Mouse (Mus musculus) stomach, embryonic 14.5 days (tissue): Measurements from ENCODE around the gene Adamts14. TPM values are rescaled to one million over a fixed set of nuclear protein-coding genes. Genes with fewer than 3 reads are reported as not detected.

ENCODE experiments used
- ATAC-seq: fragments of 200-750 bp; cut with Nextera tagmentation; 2 replicates; pipeline ENCODE4 v1.8.0; 2017; ENCODE audit warnings: low read depth, moderate TSS enrichment; ENCODE audit not compliant: insufficient number of reproducible peaks, insufficient read depth, low FRiP score
- H3K27ac ChIP-seq: fragments of 300-500 bp; sonication (generic); 2 replicates; pipeline ENCODE4 v1.5.1; 2014; ENCODE audit warnings: mild to moderate bottlenecking, low read length, moderate library complexity, mixed read lengths
- H3K27me3 ChIP-seq: fragments of 300-500 bp; sonication (generic); 2 replicates; pipeline ENCODE4 v1.6.1; 2014; ENCODE audit warnings: low read length, control low read depth, mixed read lengths; ENCODE audit not compliant: control insufficient read depth, insufficient read depth
- H3K36me3 ChIP-seq: fragments of 300-500 bp; sonication (generic); 2 replicates; pipeline ENCODE4 v1.6.1; 2014; ENCODE audit warnings: mild to moderate bottlenecking, control low read depth, low read length, moderate library complexity, mixed read lengths; ENCODE audit not compliant: control insufficient read depth, insufficient read depth
- H3K4me1 ChIP-seq: fragments of 300-500 bp; sonication (generic); 2 replicates; pipeline ENCODE4 v1.6.1; 2014; ENCODE audit warnings: low read length, control low read depth, mixed read lengths; ENCODE audit not compliant: control insufficient read depth, insufficient read depth
- H3K4me2 ChIP-seq: fragments of 300-500 bp; sonication (generic); replicated peaks from 2 replicates; pipeline ENCODE4 v1.6.1; 2014; ENCODE audit warnings: low read depth, low read length, control low read depth
- H3K4me3 ChIP-seq: fragments of 300-500 bp; sonication (generic); 2 replicates; pipeline ENCODE4 v1.5.1; 2014; ENCODE audit warnings: low read depth, low read length, control low read depth
- H3K9ac ChIP-seq: fragments of 300-500 bp; sonication (generic); replicated peaks from 2 replicates; pipeline ENCODE4 v1.6.1; 2014; ENCODE audit warnings: low read depth, mild to moderate bottlenecking, control low read depth, low read length, moderate library complexity, mixed read lengths
- H3K9me3 ChIP-seq: fragments of 300-500 bp; sonication (generic); 2 replicates; pipeline ENCODE4 v1.6.1; 2016; ENCODE audit warnings: low read depth, low read length, control low read depth; ENCODE audit not compliant: control insufficient read depth
- WGBS: fragments of 180-500 bp; shearing (Covaris S2); extraction: QIAGEN DNeasy Blood & Tissue Kit; methylation state at CpG from one replicate; pipeline ENCODE4 v1.1.7; 2014; 5-methylcytosine and 5-hydroxymethylcytosine counted together
- polyA plus RNA-seq: library from polyadenylated mRNA; unstranded; fragments of >200 nt; fragmentation: Nextera tagmentation; extraction: Ambion mirVana; gene quantifications from 2 replicates; pipeline ENCODE4 v1.2.1, GENCODE M21; 2014

Adamts14 gene
- polyA plus RNA-seq, 1 experiment from 2014 or later, result 1.4 TPM

DNA sequence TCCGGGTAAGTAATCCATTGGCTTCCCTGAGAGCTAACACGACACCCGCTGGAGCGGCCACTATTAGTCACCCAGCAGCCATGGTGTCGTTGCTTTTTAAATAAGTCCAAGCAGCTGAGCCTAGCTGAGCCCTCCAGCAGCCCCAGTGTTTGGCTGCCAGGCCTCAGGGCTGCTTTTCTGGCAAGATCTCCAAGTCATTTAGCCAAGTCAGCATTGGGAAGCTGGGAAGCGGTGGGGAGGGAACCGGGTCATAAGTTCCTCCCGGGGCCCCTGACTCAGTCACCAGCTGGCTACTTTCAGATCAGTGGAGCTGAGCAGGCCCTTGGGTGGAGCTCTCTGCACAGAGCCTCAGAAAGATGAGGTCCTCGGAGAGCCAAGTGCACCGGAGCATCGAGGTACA lies 12.0 kb upstream of the Adamts14 start:
- H3K36me3 ChIP-seq, result no peaks in the 10 kb centered on the region
- no peak overlapping the region for H3K9ac ChIP-seq
- no peaks in the 10 kb centered on the region for H3K27me3 ChIP-seq
- 70% methylated on average over 11 of the region's 11 CpGs for WGBS
- ATAC-seq, result peak; percentile 23; the same call in 1 of the 2 replicates
- 0 out of 2 replicates have a peak, but pooled peaks cover 6% of the 10 kb centered on the region for H3K4me1 ChIP-seq
- no peak overlapping the region for H3K4me2 ChIP-seq
- H3K4me3 ChIP-seq, result no peak overlapping the region
- no peak overlapping the region for H3K27ac ChIP-seq
- no peaks in the 10 kb centered on the region for H3K9me3 ChIP-seq

DNA sequence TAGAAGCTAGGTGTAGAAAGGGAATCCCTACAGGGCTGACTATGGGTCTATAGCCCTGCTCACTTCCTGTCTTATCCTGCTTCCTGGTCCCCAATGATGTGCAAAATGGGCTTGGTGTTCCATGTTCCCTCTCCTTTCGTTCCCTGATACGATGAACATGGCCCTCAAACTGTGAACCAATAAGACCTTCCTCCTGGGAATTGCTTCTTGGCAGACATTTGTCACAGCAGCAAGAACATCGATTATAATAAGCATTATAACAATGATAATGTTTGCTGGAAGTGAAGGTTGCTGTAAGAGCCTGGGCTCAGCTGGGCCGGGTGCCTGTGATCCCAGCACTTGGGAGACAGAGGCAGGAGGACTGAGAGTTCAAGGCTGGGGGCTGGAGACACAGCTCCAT lies 11.1 kb upstream of the Adamts14 start:
- H3K4me1 ChIP-seq, result 0 out of 2 replicates have a peak, but pooled peaks cover 6% of the 10 kb centered on the region
- H3K9ac ChIP-seq, result no peak overlapping the region
- H3K27ac ChIP-seq, result no peak overlapping the region
- H3K27me3 ChIP-seq, result no peaks in the 10 kb centered on the region
- no peaks in the 10 kb centered on the region for H3K9me3 ChIP-seq
- 91% methylated on average over 4 of the region's 4 CpGs for WGBS
- no peak overlapping the region for H3K4me3 ChIP-seq
- H3K4me2 ChIP-seq, result no peak overlapping the region
- no peaks in the 10 kb centered on the region for H3K36me3 ChIP-seq
- no peak for ATAC-seq

DNA sequence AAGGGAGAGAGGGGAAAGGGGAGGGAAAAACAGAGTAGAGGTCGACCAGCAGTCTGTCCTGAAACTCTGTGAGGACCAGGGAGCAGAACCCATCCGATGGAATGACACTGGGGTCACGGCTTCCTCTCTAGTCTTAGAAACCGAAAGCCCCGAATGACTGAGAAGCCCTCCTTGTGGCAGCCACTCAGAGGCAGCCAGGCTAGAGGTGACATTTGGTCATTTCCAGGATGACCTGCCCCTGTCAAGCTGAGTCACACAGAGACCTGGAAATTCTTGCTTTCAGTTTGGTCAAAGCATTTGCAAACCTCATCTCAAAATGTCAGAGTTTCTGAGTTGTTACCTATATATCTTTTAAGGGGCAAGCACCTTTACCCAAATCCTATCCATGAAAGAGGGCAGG lies 7.9 kb upstream of the Adamts14 start:
- Histone ChIP-seq H3K4me3 (no peak overlapping the region), H3K9me3 (no peaks in the 10 kb centered on the region), H3K4me1 (0 out of 2 replicates have a peak, but pooled peaks cover 6% of the 10 kb centered on the region), H3K4me2 (no peak overlapping the region), H3K36me3 (no peaks in the 10 kb centered on the region), H3K27me3 (no peaks in the 10 kb centered on the region), H3K27ac (no peak overlapping the region), H3K9ac (no peak overlapping the region)
- no peak for ATAC-seq
- WGBS, result 72% methylated on average over 5 of the region's 5 CpGs

DNA sequence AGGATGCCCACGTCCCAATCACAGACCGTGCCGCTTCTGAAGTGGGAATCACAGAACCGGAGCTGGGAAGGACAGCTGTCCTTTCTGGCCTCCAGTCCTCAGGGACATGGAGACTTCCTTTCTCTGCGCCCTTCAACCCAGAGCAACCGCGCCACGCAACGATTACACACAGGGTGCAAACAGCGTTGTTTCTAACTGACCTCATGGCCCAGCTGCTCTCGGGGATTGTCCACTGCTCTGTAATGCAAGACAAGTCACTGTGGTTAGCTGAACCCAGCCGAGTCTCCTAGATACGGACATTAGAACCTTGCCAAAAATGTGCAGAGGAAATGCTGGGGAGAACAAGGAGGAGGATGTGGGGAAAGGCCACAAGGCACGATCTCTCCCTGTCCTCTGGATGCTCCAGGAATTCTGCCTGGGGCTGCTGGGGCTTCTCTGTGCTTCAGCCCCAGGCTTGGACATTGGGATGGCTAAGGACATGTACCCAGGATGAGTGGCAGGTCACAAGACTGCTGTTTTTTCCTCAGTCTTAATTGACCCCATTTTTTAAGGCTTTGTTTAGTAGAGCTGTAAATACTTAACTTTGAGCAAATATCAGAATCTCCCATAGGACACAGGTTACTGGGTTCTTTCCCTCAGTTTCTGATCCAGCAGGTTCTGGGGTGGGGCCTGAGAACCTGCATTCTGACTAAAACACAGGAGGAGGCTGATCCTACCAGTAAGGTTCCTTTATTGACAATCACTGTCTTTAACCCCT lies 4.9 kb upstream of the Adamts14 start:
- Histone ChIP-seq H3K9ac (0 out of 2 replicates have a peak overlapping the region, but pooled peaks have one; percentile 1), H3K27me3 (no peaks in the 10 kb centered on the region), H3K36me3 (no peaks in the 10 kb centered on the region), H3K4me1 (no peaks in the 10 kb centered on the region), H3K9me3 (no peaks in the 10 kb centered on the region), H3K4me3 (no peak overlapping the region), H3K4me2 (no peak overlapping the region), H3K27ac (no peak overlapping the region)
- no peak for ATAC-seq
- WGBS, result 66% methylated on average over 14 of the region's 14 CpGs

DNA sequence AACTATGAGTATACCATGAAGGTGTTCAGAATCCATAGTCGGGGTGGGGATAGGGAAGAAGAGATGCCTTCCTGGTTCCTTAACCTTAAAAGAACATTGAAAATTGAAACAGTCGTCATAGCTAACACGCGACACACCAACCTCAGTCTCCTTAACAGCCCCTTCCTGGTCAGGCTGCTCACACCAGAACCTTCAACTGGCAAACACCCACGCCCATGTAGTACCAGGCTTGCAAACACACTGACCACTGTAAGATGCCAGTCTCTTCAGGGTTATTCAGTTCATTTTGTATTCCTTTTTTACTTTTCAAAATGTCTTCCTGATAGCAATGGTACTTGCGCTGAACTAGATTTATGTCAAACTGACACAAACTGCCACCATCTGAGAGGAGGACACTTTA lies 3.8 kb upstream of the Adamts14 start:
- Histone ChIP-seq H3K9me3 (no peaks in the 10 kb centered on the region), H3K27me3 (no peaks in the 10 kb centered on the region), H3K9ac (no peak overlapping the region), H3K36me3 (no peaks in the 10 kb centered on the region), H3K27ac (no peak overlapping the region), H3K4me3 (no peak overlapping the region), H3K4me1 (no peaks in the 10 kb centered on the region), H3K4me2 (no peak overlapping the region)
- ATAC-seq, result no peak
- 91% methylated on average over 6 of the region's 6 CpGs for WGBS

DNA sequence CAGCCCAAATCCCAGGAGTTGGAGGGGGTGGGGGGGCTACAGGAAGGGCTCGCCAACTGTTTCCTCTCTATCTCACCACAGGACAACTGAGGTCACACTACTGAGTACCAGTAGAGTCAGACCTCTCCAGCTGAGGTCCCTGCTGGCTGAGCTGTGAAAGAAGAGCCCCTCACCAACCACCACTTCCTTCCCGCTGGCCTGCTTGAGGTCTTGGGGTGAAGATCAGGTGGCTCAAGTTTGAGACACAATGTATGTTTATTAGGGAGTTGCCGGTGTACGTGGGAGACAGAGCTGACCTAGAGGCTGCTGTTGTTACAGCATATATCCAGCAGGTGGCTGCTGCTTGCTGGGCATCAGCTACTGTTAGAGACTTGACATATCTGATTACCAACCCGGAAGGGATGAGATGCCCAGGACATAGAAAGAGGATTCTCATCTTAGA lies 2.5 kb upstream of the Adamts14 start:
- H3K4me2 ChIP-seq, result no peak overlapping the region
- 1% methylated on average over 5 of the region's 5 CpGs for WGBS

DNA sequence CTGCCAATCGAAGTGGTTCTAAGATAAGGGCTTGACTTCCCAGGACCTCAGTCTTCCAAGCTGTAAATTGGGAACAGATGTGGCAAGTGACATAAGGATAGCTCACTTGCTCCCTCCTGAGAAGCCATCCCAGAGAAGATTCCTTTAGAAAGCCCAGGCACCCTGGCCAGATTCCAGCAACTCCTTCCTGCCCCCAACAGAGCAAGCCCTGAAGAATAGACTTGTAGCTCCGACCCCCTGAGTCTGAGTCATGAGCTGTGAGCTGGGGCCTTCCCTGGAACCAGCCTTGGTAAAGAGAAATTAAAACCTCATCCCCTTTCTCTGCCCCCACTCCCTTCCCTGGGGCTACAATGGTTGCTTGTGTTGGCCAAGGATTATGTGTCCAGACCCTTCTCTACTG lies 1.3 kb upstream of the Adamts14 start:
- no peak for ATAC-seq

More for the DNA sequence above, 2.5 kb upstream of the Adamts14 start:
- no peak for ATAC-seq
- H3K9me3 ChIP-seq, result no peaks in the 10 kb centered on the region
- no peaks in the 10 kb centered on the region for H3K27me3 ChIP-seq
- H3K27ac ChIP-seq, result no peak overlapping the region
- no peaks in the 10 kb centered on the region for H3K4me1 ChIP-seq
- H3K4me3 ChIP-seq, result no peak overlapping the region
- H3K9ac ChIP-seq, result no peak overlapping the region
- H3K36me3 ChIP-seq, result no peaks in the 10 kb centered on the region

DNA sequence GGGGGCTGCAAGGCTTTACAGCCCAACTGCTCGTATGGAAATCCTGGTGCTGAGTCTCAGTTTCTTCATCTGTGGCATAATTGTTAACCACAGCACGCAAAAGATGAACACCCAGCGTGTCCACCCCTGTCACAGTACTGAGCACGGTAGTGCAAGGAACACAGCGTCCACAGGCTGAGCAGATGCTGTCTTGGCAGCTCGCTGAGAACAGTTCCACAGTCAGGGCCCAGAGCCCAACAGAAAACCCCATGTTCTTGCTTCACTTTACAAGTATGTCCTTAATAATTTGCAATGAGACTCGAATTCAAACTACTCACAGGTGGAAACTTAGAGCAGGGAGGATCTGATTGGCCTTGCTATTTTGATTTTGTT lies 592 bp upstream of the Adamts14 start:
- H3K4me1 ChIP-seq, result no peaks in the 10 kb centered on the region
- ATAC-seq, result no peak
- H3K4me2 ChIP-seq, result peak overlapping the region; percentile 94
- H3K36me3 ChIP-seq, result no peaks in the 10 kb centered on the region
- no peaks in the 10 kb centered on the region for H3K27me3 ChIP-seq
- H3K4me3 ChIP-seq, result peak overlapping the region; percentile 48
- H3K27ac ChIP-seq, result no peak overlapping the region
- no peaks in the 10 kb centered on the region for H3K9me3 ChIP-seq
- peak overlapping the region; percentile 48; the same call in 1 of the 2 replicates for H3K9ac ChIP-seq
- 54% methylated on average over 7 of the region's 7 CpGs for WGBS

More for the DNA sequence above, 1.3 kb upstream of the Adamts14 start:
- 60% methylated on average over 2 of the region's 2 CpGs for WGBS
- H3K4me2 ChIP-seq, result no peak overlapping the region
- no peaks in the 10 kb centered on the region for H3K27me3 ChIP-seq
- no peak overlapping the region for H3K4me3 ChIP-seq
- no peaks in the 10 kb centered on the region for H3K4me1 ChIP-seq
- no peak overlapping the region for H3K9ac ChIP-seq
- no peaks in the 10 kb centered on the region for H3K36me3 ChIP-seq
- H3K9me3 ChIP-seq, result no peaks in the 10 kb centered on the region
- H3K27ac ChIP-seq, result no peak overlapping the region

DNA sequence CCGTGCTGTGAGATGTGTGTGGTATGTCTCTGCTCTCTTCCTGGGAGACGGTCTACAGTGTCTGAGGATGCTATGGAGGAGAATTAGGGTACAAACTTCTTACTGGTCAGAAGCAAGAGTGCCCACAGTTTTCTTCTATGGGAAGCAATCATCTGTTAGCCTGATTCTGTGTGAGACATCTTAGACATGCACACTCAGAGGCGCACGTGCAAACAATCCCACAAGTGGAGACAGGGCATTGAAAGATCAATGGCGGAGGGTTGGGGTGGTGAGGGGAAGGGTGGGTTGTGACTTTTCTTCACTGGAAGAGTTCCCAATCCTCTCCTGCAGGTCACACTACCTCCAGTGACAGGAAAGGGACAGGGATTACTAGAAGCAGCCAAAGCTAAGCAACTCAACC lies 607 bp downstream of the Adamts14 start:
- no peaks in the 10 kb centered on the region for H3K36me3 ChIP-seq
- H3K9ac ChIP-seq, result peak overlapping the region; percentile 48
- no peak overlapping the region for H3K27ac ChIP-seq
- H3K4me2 ChIP-seq, result peak overlapping the region; percentile 94
- 48% methylated on average over 5 of the region's 5 CpGs for WGBS
- H3K27me3 ChIP-seq, result no peaks in the 10 kb centered on the region
- no peaks in the 10 kb centered on the region for H3K9me3 ChIP-seq
- no peaks in the 10 kb centered on the region for H3K4me1 ChIP-seq
- ATAC-seq, result no peak
- peak overlapping the region; percentile 48 for H3K4me3 ChIP-seq
